Mouse (Mus musculus) lung, embryonic 14.5 days (tissue): Measurements from ENCODE around the gene Ifnb1. TPM values are rescaled to one million over a fixed set of nuclear protein-coding genes. Genes with fewer than 3 reads are reported as not detected.
A peak's percentile ranks its signal among the peaks of the same experiment; 100 is the strongest.

Experiments used
- ATAC-seq: fragments of 200-750 bp; cut with Nextera tagmentation; 2 replicates; pipeline ENCODE4 v1.8.0; 2017; ENCODE audit warnings: mild to moderate bottlenecking, moderate TSS enrichment, moderate library complexity; ENCODE audit not compliant: insufficient read depth
- DNase-seq: peaks from one replicate; pipeline ENCODE4 v3.0.0-alpha.2; 2015
- H3K27ac ChIP-seq: fragments of 300-500 bp; sonication (generic); 2 replicates; pipeline ENCODE4 v1.5.1; 2014; ENCODE audit warnings: low read depth, mild to moderate bottlenecking, moderate library complexity
- H3K27me3 ChIP-seq: fragments of 300-500 bp; sonication (generic); 2 replicates; pipeline ENCODE4 v1.6.1; 2014; ENCODE audit warnings: low read length, control low read depth; ENCODE audit not compliant: insufficient read depth
- H3K36me3 ChIP-seq: fragments of 300-500 bp; sonication (generic); 2 replicates; pipeline ENCODE4 v1.6.1; 2014; ENCODE audit warnings: control low read depth; ENCODE audit not compliant: insufficient read depth
- H3K4me1 ChIP-seq: fragments of 300-500 bp; sonication (generic); 2 replicates; pipeline ENCODE4 v1.6.1; 2014; ENCODE audit warnings: antibody characterized with exemption, control low read depth; ENCODE audit not compliant: insufficient read depth
- H3K4me2 ChIP-seq: fragments of 300-500 bp; sonication (generic); 2 replicates; pipeline ENCODE4 v1.6.1; 2014; ENCODE audit warnings: mild to moderate bottlenecking
- H3K4me3 ChIP-seq: fragments of 300-500 bp; sonication (generic); 2 replicates; pipeline ENCODE4 v1.5.1; 2014; ENCODE audit warnings: low read depth, low read length
- H3K9ac ChIP-seq: fragments of 300-500 bp; sonication (generic); 2 replicates; pipeline ENCODE4 v1.6.1; 2014
- H3K9me3 ChIP-seq: fragments of 300-500 bp; sonication (generic); 2 replicates; pipeline ENCODE4 v1.6.1; 2016; ENCODE audit warnings: low read depth, low read length, control low read depth
- CTCF ChIP-seq: IDR thresholded peaks from 2 replicates; pipeline ENCODE4 v1.5.1; 2016; ENCODE audit warnings: antibody characterized with exemption, low read depth
- WGBS: fragments of 180-500 bp; shearing (Covaris S2); extraction: QIAGEN DNeasy Blood & Tissue Kit; methylation state at CpG from one replicate; pipeline ENCODE4 v1.1.7; 2014; 5-methylcytosine and 5-hydroxymethylcytosine counted together
- polyA plus RNA-seq: library from polyadenylated mRNA; unstranded; fragments of >200 nt; fragmentation: Nextera tagmentation; extraction: Ambion mirVana; gene quantifications from 2 replicates; pipeline ENCODE4 v1.2.1, GENCODE M21; 2014

Gene Ifnb1
- polyA plus RNA-seq, 1 experiment from 2014 or later = not detected

DNA sequence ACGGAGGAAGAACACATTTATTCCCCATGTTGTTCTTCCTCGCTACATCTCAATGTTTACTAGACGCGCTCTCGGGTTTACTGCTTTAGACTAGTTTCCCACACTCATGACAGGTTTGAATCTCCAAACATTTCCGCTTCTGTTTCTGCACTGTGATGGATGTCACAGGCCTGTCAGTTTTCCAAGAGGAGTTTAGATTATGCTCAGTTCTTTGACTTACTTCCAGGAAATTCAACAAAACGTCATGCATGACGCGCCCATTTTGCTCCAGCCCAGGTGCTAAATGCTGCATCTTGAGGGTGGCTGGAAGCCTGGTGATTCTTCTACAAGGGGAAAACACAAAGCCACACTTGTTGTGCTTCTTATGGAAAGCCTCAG is 43.8 kb downstream of the Ifnb1 start:
- TF ChIP-seq CTCF = no peak
- peak; percentile 10; the same call in 1 of the 2 replicates for ATAC-seq

DNA sequence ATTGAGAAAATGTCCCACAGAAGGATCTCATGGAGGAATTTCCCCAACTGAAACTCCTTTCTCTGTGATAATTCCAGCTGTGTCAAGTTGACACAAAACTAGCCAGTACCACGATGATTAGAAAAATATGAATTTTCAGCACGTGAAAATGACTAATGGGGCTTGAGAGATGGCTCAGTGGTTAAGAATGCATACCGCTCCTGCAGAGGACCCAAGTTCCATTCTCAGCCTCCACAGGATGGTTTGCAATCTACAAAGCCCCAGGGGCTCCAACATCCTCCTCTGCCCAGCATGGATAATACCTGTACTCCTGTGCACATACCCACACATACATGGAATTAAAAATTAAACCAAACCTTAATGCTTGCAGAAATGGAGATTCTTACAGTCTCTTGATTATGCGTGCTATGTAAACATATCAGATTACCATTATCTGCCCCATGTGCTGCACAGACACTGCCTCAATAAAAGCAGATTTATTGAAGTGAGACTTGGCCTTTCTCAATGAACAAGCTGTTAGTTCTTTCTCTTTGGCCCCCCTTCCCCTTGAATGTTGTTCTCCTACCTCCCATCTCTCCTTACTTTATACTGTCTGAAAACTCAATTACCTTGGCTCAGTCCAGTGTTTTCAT is 44.3 kb downstream of the Ifnb1 start:
- 42% methylated on average over 4 of the region's 4 CpGs for WGBS
- Histone ChIP-seq H3K4me3 (no peak overlapping the region), H3K9me3 (no peaks in the 10 kb centered on the region), H3K27ac (peak overlapping the region; percentile 42), H3K4me2 (peak overlapping the region; percentile 27; the same call in 1 of the 2 replicates), H3K9ac (no peak overlapping the region), H3K4me1 (peaks cover 9% of the 10 kb centered on the region; the same call in 1 of the 2 replicates), H3K36me3 (no peaks in the 10 kb centered on the region), H3K27me3 (no peaks in the 10 kb centered on the region)
- TF ChIP-seq CTCF = no peak
- ATAC-seq (peak; percentile 50; the same call in 1 of the 2 replicates), DNase-seq (peak; percentile 61)

More for the DNA sequence above, 43.8 kb downstream of the Ifnb1 start:
- Histone ChIP-seq H3K4me3 (no peak overlapping the region), H3K4me1 (peaks cover 9% of the 10 kb centered on the region; the same call in 1 of the 2 replicates), H3K27me3 (no peaks in the 10 kb centered on the region), H3K27ac (peak overlapping the region; percentile 42), H3K36me3 (no peaks in the 10 kb centered on the region), H3K4me2 (peak overlapping the region; percentile 27; the same call in 1 of the 2 replicates), H3K9me3 (no peaks in the 10 kb centered on the region), H3K9ac (no peak overlapping the region)
- peak; percentile 72 for DNase-seq
- WGBS = 42% methylated on average over 9 of the region's 9 CpGs

DNA sequence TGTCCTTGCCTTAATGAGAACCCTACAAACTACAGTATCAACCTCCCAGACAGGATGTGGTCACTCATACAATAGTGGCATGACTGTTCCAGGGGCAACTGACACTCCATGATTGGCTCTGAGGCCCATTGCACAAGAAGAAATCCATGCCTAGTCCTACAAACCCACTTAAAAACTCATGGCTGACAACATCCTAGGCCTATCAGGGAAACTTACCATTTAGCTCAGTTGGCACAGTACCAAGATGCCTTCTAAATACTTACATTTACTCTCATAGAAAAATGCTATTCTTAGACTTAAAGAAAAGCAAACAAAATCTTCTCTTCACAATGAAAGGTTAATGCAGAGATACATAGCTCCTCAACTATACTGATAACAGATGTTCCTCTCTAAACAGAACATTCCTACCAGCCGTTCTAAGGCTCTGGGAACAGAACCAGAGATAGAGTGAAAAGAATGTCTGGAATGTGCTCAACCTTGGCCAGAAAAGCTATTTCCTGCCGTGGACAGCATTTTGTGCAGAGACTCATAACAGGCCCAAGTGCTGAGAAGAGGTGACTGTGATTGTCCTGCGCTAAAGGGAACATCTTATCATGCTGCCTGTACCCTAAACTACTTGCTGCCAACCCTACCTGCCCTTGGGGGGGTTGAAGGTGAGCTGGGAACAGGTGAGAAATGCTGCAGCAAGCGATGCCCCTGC is 45.9 kb downstream of the Ifnb1 start:
- H3K4me1 ChIP-seq = peaks cover 9% of the 10 kb centered on the region; the same call in 1 of the 2 replicates
- DNase-seq (peak; percentile 83), ATAC-seq (peak; percentile 86)
- no peaks in the 10 kb centered on the region for H3K36me3 ChIP-seq
- no peak overlapping the region for H3K4me3 ChIP-seq
- peak overlapping the region; percentile 67 for H3K27ac ChIP-seq
- 24% methylated on average over 4 of the region's 4 CpGs for WGBS
- no peak for TF ChIP-seq CTCF
- H3K9ac ChIP-seq = no peak overlapping the region
- H3K27me3 ChIP-seq = no peaks in the 10 kb centered on the region
- no peaks in the 10 kb centered on the region for H3K9me3 ChIP-seq
- no peak overlapping the region for H3K4me2 ChIP-seq

DNA sequence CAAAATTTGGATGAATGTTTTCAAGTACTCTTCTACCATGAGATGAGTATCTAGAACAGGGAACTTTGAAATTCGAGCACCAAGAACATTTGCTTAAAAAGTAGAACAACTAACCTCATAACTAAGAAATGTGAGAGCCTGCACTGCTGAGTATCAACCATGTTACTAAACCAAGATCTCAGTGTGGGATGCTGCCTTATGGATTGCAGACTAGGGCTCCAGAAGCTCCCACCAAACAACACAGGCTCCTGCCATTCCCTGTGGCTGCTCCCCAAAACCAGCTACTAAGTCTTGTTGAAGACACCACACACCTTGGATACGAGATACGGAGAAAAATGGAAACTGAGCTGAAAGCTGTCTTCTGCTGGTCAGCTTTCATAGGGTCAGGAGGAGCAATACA is 46.5 kb downstream of the Ifnb1 start:
- Histone ChIP-seq H3K27ac (peak overlapping the region; percentile 67; the same call in 1 of the 2 replicates), H3K4me1 (peaks cover 9% of the 10 kb centered on the region; the same call in 1 of the 2 replicates), H3K9me3 (no peaks in the 10 kb centered on the region), H3K27me3 (no peaks in the 10 kb centered on the region), H3K36me3 (no peaks in the 10 kb centered on the region), H3K9ac (no peak overlapping the region), H3K4me3 (no peak overlapping the region), H3K4me2 (no peak overlapping the region)
- DNase-seq (no peak), ATAC-seq (no peak)
- TF ChIP-seq CTCF = no peak
- WGBS = 85% methylated on average over 3 of the region's 3 CpGs

Other genes starting within 250 kb of the Ifnb1 start
- gene Hacd4, start 83.8 kb downstream of the Ifnb1 start, polyA plus RNA-seq = 9.3 and 9.9 TPM in 2 replicates
- not detected in 2 replicates for gene Ifna15, start 35.5 kb upstream of the Ifnb1 start, polyA plus RNA-seq
- not detected in 2 replicates for gene Ifna14, start 49.0 kb upstream of the Ifnb1 start, polyA plus RNA-seq
- gene Ifna9, start 69.6 kb upstream of the Ifnb1 start, polyA plus RNA-seq = not detected in 2 replicates
- not detected in 2 replicates for gene Ifna12, start 80.6 kb upstream of the Ifnb1 start, polyA plus RNA-seq
- gene C87499, start 111.6 kb upstream of the Ifnb1 start, polyA plus RNA-seq = not detected in 2 replicates
- gene Ifna13, start 121.7 kb upstream of the Ifnb1 start, polyA plus RNA-seq = not detected in 2 replicates
- not detected in 2 replicates for gene Ifna16, start 154.2 kb upstream of the Ifnb1 start, polyA plus RNA-seq
- gene Ifna2, start 161.1 kb upstream of the Ifnb1 start, polyA plus RNA-seq = not detected in 2 replicates
- gene Ifnab, start 168.6 kb upstream of the Ifnb1 start, polyA plus RNA-seq = not detected in 2 replicates
- gene Gm26566, start 199.0 kb upstream of the Ifnb1 start, polyA plus RNA-seq = 1.1 TPM in 2 replicates
- 117 TPM in 2 replicates for gene Klhl9, start 199.7 kb upstream of the Ifnb1 start, polyA plus RNA-seq
- not detected in 2 replicates for gene Gm13271, start 232.1 kb upstream of the Ifnb1 start, polyA plus RNA-seq
- gene Gm13283, start 237.3 kb upstream of the Ifnb1 start, polyA plus RNA-seq = 0.27 and 0.33 TPM in 2 replicates